Mouse (Mus musculus) spleen, embryonic (tissue): Measurements from ENCODE around the gene Sh3gl2.

Experiments used
- CTCF ChIA-PET: fragments of 350-600 bp; sonication (Branson Sonifier 250); formaldehyde crosslinking; loops from one replicate; lab custom pipeline; 2022; lab: Charles Lee

Gene Sh3gl2

GRCm38 (mm10) chr4:85232386-85233381 is 27.8 kb downstream of the Sh3gl2 start:
- CTCF ChIA-PET: no interaction called here

GRCm38 (mm10) chr4:85241675-85242074 is 36.7 kb downstream of the Sh3gl2 start:
- CTCF ChIA-PET: no interaction called here

GRCm38 (mm10) chr4:85242562-85242961 is 37.6 kb downstream of the Sh3gl2 start:
- CTCF ChIA-PET: no interaction called here

GRCm38 (mm10) chr4:85248673-85249072 is 43.7 kb downstream of the Sh3gl2 start:
- CTCF ChIA-PET: no interaction called here

GRCm38 (mm10) chr4:85250271-85250670 is 45.3 kb downstream of the Sh3gl2 start:
- CTCF ChIA-PET: interaction anchor here (0.6 kb wide), 1 partner anchor 87 kb away, joined by 3 read pairs; no protein-coding TSS in a partner anchor

- CTCF ChIA-PET: interaction anchor here (0.6 kb wide), 1 partner anchor 88 kb away, joined by 3 read pairs; no protein-coding TSS in a partner anchor
Measured at GRCm38 (mm10) chr4:85250786-85251185, 45.9 kb downstream of the Sh3gl2 start.

- CTCF ChIA-PET: no interaction called here
Measured at GRCm38 (mm10) chr4:85255771-85256389, 51.0 kb downstream of the Sh3gl2 start.

GRCm38 (mm10) chr4:85256461-85257202 is 51.7 kb downstream of the Sh3gl2 start:
- CTCF ChIA-PET: no interaction called here

GRCm38 (mm10) chr4:85257771-85258341 is 52.9 kb downstream of the Sh3gl2 start:
- CTCF ChIA-PET: no interaction called here

GRCm38 (mm10) chr4:85260687-85261658 is 56.0 kb downstream of the Sh3gl2 start:
- CTCF ChIA-PET: no interaction called here

- CTCF ChIA-PET: no interaction called here
Measured at GRCm38 (mm10) chr4:85262146-85262545, 57.2 kb downstream of the Sh3gl2 start.

GRCm38 (mm10) chr4:85262606-85263005 is 57.7 kb downstream of the Sh3gl2 start:
- CTCF ChIA-PET: no interaction called here

- CTCF ChIA-PET: no interaction called here
Measured at GRCm38 (mm10) chr4:85267456-85267855, 62.5 kb downstream of the Sh3gl2 start.

GRCm38 (mm10) chr4:85272877-85273276 is 68.0 kb downstream of the Sh3gl2 start:
- CTCF ChIA-PET: no interaction called here

- CTCF ChIA-PET: no interaction called here
Measured at GRCm38 (mm10) chr4:85273452-85273851, 68.5 kb downstream of the Sh3gl2 start.

- CTCF ChIA-PET: no interaction called here
Measured at GRCm38 (mm10) chr4:85283151-85283550, 78.2 kb downstream of the Sh3gl2 start.

- CTCF ChIA-PET: no interaction called here
Measured at GRCm38 (mm10) chr4:85289990-85290389, 85.1 kb downstream of the Sh3gl2 start.

GRCm38 (mm10) chr4:85291296-85291695 is 86.4 kb downstream of the Sh3gl2 start:
- CTCF ChIA-PET: no interaction called here

GRCm38 (mm10) chr4:85293368-85293767 is 88.4 kb downstream of the Sh3gl2 start:
- CTCF ChIA-PET: interaction anchor here (0.6 kb wide), 1 partner anchor 1139 kb away, joined by 3 read pairs; no protein-coding TSS in a partner anchor
